Mouse (Mus musculus) gastrocnemius, postnatal 10 days (tissue): Measurements from ENCODE around the gene Zfp106. TPM values are rescaled to one million over a fixed set of nuclear protein-coding genes. Genes with fewer than 3 reads are reported as not detected.

Experiments used
- DNase-seq: peaks from one replicate; pipeline ENCODE4 v3.0.0; 2021; ENCODE audit warnings: mixed read lengths
- total RNA-seq, 2 experiments: library from RNA; stranded (reverse); gene quantifications; 2 replicates each; pipeline ENCODE4 v1.2.3; 2021

Gene Zfp106
- total RNA-seq, 2 experiments from 2014 or later, result 222 to 256 TPM

DNA sequence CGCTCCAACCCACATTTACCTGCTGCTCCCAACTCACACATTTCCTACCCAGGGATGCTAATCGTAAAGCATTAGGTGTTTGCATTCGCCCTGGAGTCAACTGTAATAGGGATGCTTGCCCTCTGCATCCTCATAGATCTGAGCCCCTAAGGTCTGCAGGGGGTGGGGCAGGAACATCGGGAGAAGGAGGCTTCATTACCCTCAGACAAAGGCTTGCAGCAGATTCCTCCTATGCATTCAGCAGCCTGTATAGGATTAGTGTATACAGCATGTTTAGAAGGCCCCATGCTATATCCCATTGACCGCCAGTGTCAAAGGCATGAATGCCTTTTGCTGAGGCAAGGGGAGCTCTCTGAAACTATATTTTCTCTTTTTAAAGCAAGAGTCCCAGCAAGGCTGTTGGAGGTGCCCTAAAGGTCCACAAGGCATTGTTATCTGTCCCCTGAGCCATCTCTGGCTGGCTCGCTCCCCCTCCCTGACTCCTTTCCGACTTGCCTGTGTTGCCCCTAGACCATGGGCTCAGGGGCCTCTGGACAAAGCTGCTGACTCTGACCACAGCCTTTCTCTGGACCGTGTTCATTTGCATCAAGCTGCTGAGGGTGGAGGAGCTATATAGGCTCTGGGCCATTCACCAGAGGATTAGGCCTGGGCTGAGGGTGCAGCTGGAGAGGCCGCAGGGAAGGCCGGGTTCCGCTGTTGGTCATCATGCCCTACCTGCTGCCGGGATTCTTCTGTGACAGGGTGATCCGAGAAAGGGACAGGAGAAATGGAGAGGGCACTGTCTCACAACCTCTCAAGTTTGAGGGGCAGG, 87.2 kb downstream of the Zfp106 start:
- DNase-seq, result no peak

- DNase-seq, result no peak
These were observed 92.8 kb downstream of the Zfp106 start for GRCm38 (mm10) chr2:120470856-120471255.

GRCm38 (mm10) chr2:120469715-120470114, 93.9 kb downstream of the Zfp106 start:
- DNase-seq, result no peak

DNA sequence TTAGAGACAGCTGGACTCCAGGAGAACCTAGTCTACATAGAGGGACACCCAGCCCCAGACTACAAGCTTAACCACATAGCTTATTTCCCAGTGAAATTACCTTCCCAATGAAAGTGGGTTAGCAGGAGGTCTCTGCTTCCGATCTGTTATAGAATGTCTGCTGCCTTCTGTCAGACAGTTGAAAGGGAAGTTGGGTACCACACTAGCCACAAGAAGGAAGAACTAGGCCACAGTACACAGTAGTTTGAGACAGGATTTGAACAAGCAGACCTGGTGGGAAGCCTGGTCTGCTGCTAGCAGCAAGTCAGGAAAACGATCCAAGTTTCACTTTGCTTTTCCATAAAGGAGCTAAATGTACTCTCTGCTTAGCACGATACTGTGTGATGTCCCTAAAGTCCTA, 94.4 kb downstream of the Zfp106 start:
- no peak for DNase-seq

DNA sequence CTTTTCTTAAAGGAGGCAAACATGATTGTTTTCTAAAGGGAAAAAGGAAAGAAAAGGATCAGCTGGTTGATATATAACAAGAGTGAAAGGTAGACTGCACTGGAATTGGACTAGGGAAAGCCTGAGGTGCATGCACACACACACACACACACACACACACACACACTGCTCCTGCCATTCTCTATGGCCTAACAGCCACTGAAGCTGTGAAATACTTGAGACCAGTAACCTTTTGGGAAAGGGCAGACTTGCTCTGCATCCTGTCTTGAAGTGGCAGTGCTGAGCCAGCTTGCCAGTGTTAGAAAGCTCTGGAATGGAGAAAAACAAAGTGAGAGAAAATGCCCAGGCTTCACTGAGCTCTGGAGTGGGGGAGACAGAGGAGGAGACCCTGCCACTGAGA, 95.6 kb downstream of the Zfp106 start:
- DNase-seq, result no peak

- no peak for DNase-seq
These were observed 98.3 kb downstream of the Zfp106 start for GRCm38 (mm10) chr2:120465397-120465785.

- DNase-seq, result no peak
These were observed 98.8 kb downstream of the Zfp106 start for GRCm38 (mm10) chr2:120464732-120465396.

GRCm38 (mm10) chr2:120464091-120464490, 99.6 kb downstream of the Zfp106 start:
- DNase-seq, result peak; percentile 48

- DNase-seq, result no peak
These were observed 100.3 kb downstream of the Zfp106 start for GRCm38 (mm10) chr2:120463328-120463727.

- DNase-seq, result no peak
These were observed 103.4 kb downstream of the Zfp106 start for GRCm38 (mm10) chr2:120460216-120460615.

Other genes starting within 250 kb of the Zfp106 start
- gene Pla2g4f, start 249.7 kb downstream of the Zfp106 start, total RNA-seq, result not detected
- 10 to 100 TPM; 17.9 to 20.7 TPM for gene Vps39, start 210.7 kb downstream of the Zfp106 start, total RNA-seq
- gene Ganc, start 159.9 kb downstream of the Zfp106 start, total RNA-seq, result 10 to 100 TPM; 29.1 to 30.8 TPM
- gene Tmem87a, start 159.7 kb downstream of the Zfp106 start, total RNA-seq, result 10 to 100 TPM; 36.4 to 40.4 TPM
- gene Capn3, start 107.8 kb downstream of the Zfp106 start, total RNA-seq, result 10 to 100 TPM; 92.4 to 94.1 TPM
- 10 to 100 TPM; 43.9 to 56.8 TPM for gene Snap23, start 3.8 kb upstream of the Zfp106 start, total RNA-seq
- gene Haus2, start 45.5 kb upstream of the Zfp106 start, total RNA-seq, result 1 to 10 TPM; 8.2 TPM
- 10 to 100 TPM; 11.5 to 12.0 TPM for gene Lrrc57, start 45.7 kb upstream of the Zfp106 start, total RNA-seq
- 10 to 100 TPM; 12.5 to 21.5 TPM for gene Stard9, start 65.3 kb upstream of the Zfp106 start, total RNA-seq